Mouse (Mus musculus) embryonic facial prominence, embryonic 12.5 days (tissue): ENCODE data around the gene Acot13. TPM values are rescaled to one million over a fixed set of nuclear protein-coding genes. Genes with fewer than 3 reads are reported as not detected.
A peak's percentile ranks its signal among the peaks of the same experiment; 100 is the strongest.

Experiments used
- ATAC-seq: fragments of 200-750 bp; cut with Nextera tagmentation; 2 replicates; pipeline ENCODE4 v1.8.0; 2017; ENCODE audit not compliant: insufficient number of reproducible peaks, insufficient read depth, low FRiP score, low TSS enrichment
- H3K27ac ChIP-seq: fragments of 300-500 bp; sonication (generic); 2 replicates; pipeline ENCODE4 v1.5.1; 2016; ENCODE audit warnings: mild to moderate bottlenecking
- H3K27me3 ChIP-seq: fragments of 300-500 bp; sonication (generic); 2 replicates; pipeline ENCODE4 v1.6.1; 2016; ENCODE audit warnings: mild to moderate bottlenecking, moderate library complexity
- H3K36me3 ChIP-seq: fragments of 300-500 bp; sonication (generic); 2 replicates; pipeline ENCODE4 v1.6.1; 2016; ENCODE audit warnings: mild to moderate bottlenecking
- H3K4me1 ChIP-seq: fragments of 300-500 bp; sonication (generic); 2 replicates; pipeline ENCODE4 v1.6.1; 2016
- H3K4me2 ChIP-seq: fragments of 300-500 bp; sonication (generic); replicated peaks from 2 replicates; pipeline ENCODE4 v1.6.1; 2016; ENCODE audit warnings: mild to moderate bottlenecking, moderate library complexity
- H3K4me3 ChIP-seq: fragments of 300-500 bp; sonication (generic); 2 replicates; pipeline ENCODE4 v1.5.1; 2016; ENCODE audit warnings: mild to moderate bottlenecking
- H3K9ac ChIP-seq: fragments of 300-500 bp; sonication (generic); 2 replicates; pipeline ENCODE4 v1.6.1; 2016; ENCODE audit warnings: mild to moderate bottlenecking, moderate library complexity
- H3K9me3 ChIP-seq: fragments of 300-500 bp; sonication (generic); 2 replicates; pipeline ENCODE4 v1.6.1; 2016; ENCODE audit warnings: mild to moderate bottlenecking, moderate library complexity
- WGBS: fragments of 180-500 bp; shearing (Covaris S2); methylation state at CpG from one replicate; pipeline ENCODE4 v1.1.7; 2016; 5-methylcytosine and 5-hydroxymethylcytosine counted together
- polyA plus RNA-seq: library from polyadenylated mRNA; unstranded; fragments of >200 nt; fragmentation: Nextera tagmentation; extraction: Ambion mirVana; gene quantifications from 2 replicates; pipeline ENCODE4 v1.2.1, GENCODE M21; 2016

Acot13 gene
- polyA plus RNA-seq, 1 experiment from 2014 or later: 66.1 TPM

DNA sequence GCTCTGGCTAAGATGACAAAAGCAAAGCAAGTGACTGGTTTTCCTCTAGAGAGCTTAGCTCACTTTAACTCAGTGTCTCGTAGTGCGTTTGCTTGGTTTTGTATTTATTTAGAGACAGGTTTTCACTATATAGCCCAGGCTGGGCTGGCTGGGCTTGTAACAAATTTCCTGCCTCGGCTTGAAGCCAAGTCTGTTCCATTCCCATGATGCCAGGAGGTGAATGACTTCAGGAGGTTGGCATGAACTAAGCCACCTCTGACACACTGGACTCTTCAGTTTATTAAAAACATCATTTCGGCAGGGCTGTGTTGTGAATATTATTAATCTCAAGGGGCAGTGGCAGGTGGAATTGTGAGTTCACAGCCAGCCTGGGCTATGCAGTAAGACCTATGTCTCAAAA, 5.8 kb downstream of the Acot13 start:
- H3K27me3 ChIP-seq: no peaks in the 10 kb centered on the region
- H3K4me3 ChIP-seq: no peak overlapping the region
- H3K4me2 ChIP-seq: no peak overlapping the region
- no peak overlapping the region for H3K27ac ChIP-seq
- 83% methylated on average over 4 of the region's 4 CpGs for WGBS
- no peak for ATAC-seq
- H3K9ac ChIP-seq: no peak overlapping the region
- H3K9me3 ChIP-seq: no peaks in the 10 kb centered on the region
- no peaks in the 10 kb centered on the region for H3K4me1 ChIP-seq
- H3K36me3 ChIP-seq: no peaks in the 10 kb centered on the region

DNA sequence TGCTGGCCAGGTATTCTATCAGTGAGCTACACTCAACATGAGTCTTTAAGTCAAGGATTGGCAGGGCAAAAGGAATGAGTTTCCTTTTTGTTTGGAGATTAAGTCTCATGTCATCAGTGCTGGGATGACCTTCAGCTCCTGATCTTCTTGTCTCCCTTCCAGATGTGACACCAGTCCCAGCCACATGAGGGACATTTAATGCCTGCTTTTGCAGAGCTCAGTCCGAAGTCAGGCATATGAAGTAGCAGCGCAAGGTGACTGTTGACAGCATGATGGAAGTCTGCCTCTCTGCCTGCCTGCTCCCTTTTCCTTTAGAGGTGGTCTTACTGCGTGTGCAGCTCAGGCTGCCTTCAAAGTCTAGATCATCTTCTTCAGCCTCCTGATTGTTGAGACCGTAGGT, 6.7 kb downstream of the Acot13 start:
- Histone ChIP-seq H3K4me2 (no peak overlapping the region), H3K9me3 (no peaks in the 10 kb centered on the region), H3K36me3 (no peaks in the 10 kb centered on the region), H3K9ac (no peak overlapping the region), H3K27me3 (no peaks in the 10 kb centered on the region), H3K4me3 (no peak overlapping the region), H3K27ac (no peak overlapping the region), H3K4me1 (no peaks in the 10 kb centered on the region)
- no peak for ATAC-seq
- 87% methylated on average over 4 of the region's 4 CpGs for WGBS

DNA sequence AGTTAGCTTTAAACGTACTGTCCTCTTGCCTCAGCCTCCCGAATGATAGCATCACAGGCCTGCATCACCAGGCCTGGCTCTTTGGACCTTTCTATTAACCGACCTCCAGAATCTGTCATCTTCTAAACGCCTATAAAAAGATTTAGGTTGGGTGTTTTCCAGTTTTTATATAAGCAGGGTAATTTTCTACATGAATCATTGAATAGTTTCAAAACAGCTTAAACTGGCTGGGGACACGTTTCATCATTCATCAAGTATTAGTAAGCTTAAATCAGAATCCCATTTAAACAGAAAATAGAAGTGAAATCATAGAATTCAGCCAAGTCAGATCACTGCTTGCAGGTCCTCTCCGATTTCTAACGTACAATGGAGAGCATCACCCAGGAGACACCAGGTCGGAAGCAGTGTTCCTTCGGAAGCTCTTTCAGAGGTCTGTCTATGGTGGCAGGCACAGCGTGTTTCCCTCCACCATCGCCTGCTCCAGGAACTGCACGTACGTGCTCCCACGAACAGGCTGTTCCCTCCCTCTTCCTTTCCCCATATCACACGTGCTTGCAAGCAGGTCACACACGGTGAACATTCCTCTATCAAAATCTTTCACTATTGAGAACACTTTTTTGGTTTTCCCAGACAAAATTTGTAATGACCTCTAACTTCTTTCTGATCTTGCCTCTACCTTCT, 8.5 kb downstream of the Acot13 start:
- no peak for ATAC-seq

DNA sequence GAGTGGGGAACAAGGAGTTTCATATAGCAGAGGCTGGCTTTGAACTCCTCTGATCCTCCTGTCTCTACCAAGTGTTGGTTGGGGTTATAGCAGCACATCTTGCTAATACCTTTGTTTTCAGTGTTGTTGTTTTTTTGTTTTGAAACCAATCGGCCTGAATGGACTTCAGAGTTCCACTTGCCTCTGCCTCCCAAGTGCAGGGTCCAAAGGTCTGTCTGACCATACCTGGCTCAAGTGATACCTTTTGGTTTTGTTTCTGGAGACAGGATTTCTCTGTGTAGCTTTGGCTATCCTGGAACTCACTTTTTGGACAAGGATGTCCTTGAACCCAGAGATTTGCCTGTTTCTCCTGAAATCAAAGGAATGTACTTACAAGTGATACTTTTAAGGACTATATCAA, 11.4 kb downstream of the Acot13 start:
- Histone ChIP-seq H3K4me3 (no peak overlapping the region), H3K27me3 (no peaks in the 10 kb centered on the region), H3K36me3 (peaks cover 12% of the 10 kb centered on the region), H3K4me2 (no peak overlapping the region), H3K27ac (no peak overlapping the region), H3K9ac (no peak overlapping the region), H3K9me3 (no peaks in the 10 kb centered on the region), H3K4me1 (no peaks in the 10 kb centered on the region)
- no peak for ATAC-seq
- WGBS: 68% methylated on average over 1 of the region's 1 CpGs

More for the DNA sequence above, 8.5 kb downstream of the Acot13 start:
- Histone ChIP-seq H3K36me3 (0 out of 2 replicates have a peak, but pooled peaks cover 9% of the 10 kb centered on the region), H3K9ac (no peak overlapping the region), H3K9me3 (no peaks in the 10 kb centered on the region), H3K4me1 (no peaks in the 10 kb centered on the region), H3K27me3 (no peaks in the 10 kb centered on the region), H3K4me3 (no peak overlapping the region), H3K27ac (no peak overlapping the region), H3K4me2 (no peak overlapping the region)
- WGBS: 86% methylated on average over 16 of the region's 16 CpGs

DNA sequence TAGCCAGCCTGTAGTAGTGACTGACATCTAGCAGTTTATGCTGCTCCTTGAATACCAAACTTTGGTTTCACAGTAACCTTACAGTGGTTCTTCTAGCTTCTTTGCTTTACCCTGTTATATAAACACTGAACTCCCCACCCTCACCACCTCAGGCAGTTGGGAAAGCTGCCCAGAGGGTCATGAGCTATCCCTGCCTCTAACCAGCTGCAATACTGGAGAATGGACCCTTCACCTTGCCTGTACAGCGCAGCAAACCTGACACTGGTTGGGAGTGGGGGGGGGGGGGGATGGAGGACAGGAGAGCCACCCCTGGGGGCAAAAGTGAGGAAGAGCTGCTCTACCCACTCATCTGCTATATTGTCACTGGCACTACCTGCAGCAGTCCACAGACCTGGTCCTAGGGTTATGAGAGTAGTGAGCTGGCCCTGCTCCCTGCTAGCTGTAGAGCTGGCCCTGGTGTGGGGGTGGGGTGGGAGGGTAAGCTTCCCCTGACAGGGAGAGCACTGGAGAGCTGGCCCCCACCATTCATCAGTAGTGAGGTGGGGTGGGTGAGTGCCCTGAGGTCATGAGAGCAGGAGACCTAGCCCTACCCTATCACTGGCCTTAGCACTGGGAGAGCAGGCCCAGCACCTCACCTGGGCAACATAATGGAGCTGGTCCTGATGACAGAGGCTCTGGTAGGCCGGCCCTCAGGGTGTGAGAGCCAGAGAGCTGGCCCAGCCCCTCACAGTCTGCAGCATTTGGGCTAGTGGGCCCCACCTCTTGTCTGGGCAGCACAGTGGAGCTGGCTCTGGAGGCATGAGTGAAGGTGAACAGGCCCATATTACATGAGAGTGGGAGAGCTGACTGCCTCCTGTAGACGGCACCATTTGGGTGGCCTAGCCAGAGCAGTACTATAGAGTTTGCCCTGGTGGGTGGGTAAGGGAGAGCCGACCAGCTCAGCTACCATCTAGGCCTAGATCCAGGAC, 14.9 kb downstream of the Acot13 start:
- Histone ChIP-seq H3K4me2 (no peak overlapping the region), H3K9me3 (no peaks in the 10 kb centered on the region), H3K4me3 (no peak overlapping the region), H3K4me1 (no peaks in the 10 kb centered on the region), H3K27me3 (no peaks in the 10 kb centered on the region), H3K27ac (no peak overlapping the region), H3K36me3 (peaks cover 37% of the 10 kb centered on the region), H3K9ac (no peak overlapping the region)
- WGBS: 68% methylated on average over 4 of the region's 4 CpGs
- ATAC-seq: peak; percentile 73

DNA sequence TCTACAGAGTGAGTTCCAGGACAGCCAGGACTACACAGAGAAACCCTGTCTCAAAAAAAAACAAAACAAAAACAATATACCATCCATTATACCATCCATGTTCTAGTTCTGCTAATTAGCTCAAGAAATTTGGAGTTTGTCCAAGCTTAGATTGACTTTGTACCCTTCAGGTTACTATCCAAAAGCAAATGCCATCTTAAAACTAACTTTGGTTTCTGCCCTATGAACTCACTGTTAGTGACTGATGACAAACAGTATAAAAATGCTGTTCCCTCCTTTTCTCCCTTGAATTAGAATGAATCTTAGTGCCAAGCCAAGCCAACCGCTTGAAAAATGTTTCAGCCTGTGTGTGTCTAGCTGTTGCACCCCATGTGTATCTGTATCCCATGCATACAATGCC, 16.7 kb downstream of the Acot13 start:
- no peak for ATAC-seq
- Histone ChIP-seq H3K4me3 (no peak overlapping the region), H3K9ac (no peak overlapping the region), H3K27ac (no peak overlapping the region), H3K36me3 (peaks cover 54% of the 10 kb centered on the region), H3K4me1 (no peaks in the 10 kb centered on the region), H3K9me3 (no peaks in the 10 kb centered on the region), H3K4me2 (no peak overlapping the region), H3K27me3 (no peaks in the 10 kb centered on the region)
- 87% methylated on average over 1 of the region's 1 CpGs for WGBS

DNA sequence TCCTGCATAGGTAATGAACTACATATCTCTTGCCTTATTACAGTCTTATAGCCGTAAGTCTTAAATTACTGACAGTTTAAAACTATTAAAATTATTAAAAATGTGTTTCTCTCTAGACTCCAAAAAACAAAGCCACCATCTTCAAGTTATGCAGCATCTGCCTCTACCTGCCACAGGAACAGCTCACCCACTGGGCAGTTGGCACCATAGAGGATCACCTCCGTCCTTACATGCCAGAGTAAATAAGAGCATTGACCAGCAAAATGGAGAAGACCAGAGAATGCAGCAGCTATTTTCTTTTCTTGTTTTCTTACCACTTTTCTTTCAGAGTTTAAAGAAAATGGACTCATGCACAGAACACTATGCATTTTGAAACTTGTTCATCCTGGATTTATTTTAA, 18.8 kb downstream of the Acot13 start:
- Histone ChIP-seq H3K9me3 (no peaks in the 10 kb centered on the region), H3K36me3 (peaks cover 63% of the 10 kb centered on the region), H3K4me2 (no peak overlapping the region), H3K9ac (no peak overlapping the region), H3K4me3 (no peak overlapping the region), H3K27ac (no peak overlapping the region), H3K27me3 (no peaks in the 10 kb centered on the region), H3K4me1 (no peaks in the 10 kb centered on the region)
- ATAC-seq: no peak
- 97% methylated on average over 2 of the region's 2 CpGs for WGBS

DNA sequence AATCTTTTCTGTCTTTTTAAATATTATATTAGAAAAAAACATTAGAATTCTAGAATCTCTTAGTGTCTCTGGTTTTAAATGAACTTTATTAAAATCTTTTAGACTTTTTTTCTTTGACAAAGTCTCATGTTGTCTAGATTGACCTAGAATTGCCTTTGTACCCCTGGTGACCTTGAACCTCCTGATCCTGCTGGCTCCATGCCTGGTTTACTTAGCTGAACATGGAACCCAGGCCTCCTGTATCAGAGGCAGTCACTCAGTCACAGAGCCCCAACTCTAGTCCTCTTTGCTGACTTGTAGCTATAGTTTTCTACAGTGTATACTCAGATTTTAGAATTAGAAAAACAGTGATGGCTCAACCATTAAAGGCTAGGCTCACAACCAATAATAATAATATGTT, 25.3 kb downstream of the Acot13 start:
- peaks cover 13% of the 10 kb centered on the region for H3K4me1 ChIP-seq
- H3K36me3 ChIP-seq: peaks cover 39% of the 10 kb centered on the region
- no peak overlapping the region for H3K27ac ChIP-seq
- H3K27me3 ChIP-seq: no peaks in the 10 kb centered on the region
- H3K9me3 ChIP-seq: no peaks in the 10 kb centered on the region
- H3K9ac ChIP-seq: no peak overlapping the region
- no peak overlapping the region for H3K4me2 ChIP-seq
- H3K4me3 ChIP-seq: no peak overlapping the region
- ATAC-seq: no peak

DNA sequence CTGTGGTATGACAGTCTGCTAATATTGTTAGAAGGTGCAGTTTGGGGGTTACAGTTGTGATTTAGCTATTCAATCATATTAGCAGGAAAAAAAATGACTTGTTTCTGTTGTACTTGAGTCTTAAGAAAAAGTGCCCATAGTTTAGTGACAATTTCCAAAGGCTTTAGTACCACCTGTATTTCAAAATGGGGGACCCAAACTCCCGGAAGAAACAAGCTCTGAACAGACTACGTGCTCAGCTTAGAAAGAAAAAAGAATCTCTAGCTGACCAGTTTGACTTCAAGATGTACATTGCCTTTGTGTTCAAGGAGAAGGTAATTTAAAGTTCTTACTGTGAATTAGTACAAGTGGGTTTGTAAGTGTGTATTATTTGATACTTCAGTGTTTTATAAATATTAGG, 28.1 kb downstream of the Acot13 start:
- 20% methylated on average over 2 of the region's 2 CpGs for WGBS
- peaks cover 15% of the 10 kb centered on the region for H3K36me3 ChIP-seq
- peak overlapping the region; percentile 89 for H3K4me2 ChIP-seq
- H3K27me3 ChIP-seq: no peaks in the 10 kb centered on the region
- peak overlapping the region; percentile 94 for H3K4me3 ChIP-seq
- no peak for ATAC-seq
- H3K4me1 ChIP-seq: peaks cover 13% of the 10 kb centered on the region
- H3K9ac ChIP-seq: peak overlapping the region; percentile 92; the same call in 1 of the 2 replicates
- no peaks in the 10 kb centered on the region for H3K9me3 ChIP-seq
- H3K27ac ChIP-seq: no peak overlapping the region

DNA sequence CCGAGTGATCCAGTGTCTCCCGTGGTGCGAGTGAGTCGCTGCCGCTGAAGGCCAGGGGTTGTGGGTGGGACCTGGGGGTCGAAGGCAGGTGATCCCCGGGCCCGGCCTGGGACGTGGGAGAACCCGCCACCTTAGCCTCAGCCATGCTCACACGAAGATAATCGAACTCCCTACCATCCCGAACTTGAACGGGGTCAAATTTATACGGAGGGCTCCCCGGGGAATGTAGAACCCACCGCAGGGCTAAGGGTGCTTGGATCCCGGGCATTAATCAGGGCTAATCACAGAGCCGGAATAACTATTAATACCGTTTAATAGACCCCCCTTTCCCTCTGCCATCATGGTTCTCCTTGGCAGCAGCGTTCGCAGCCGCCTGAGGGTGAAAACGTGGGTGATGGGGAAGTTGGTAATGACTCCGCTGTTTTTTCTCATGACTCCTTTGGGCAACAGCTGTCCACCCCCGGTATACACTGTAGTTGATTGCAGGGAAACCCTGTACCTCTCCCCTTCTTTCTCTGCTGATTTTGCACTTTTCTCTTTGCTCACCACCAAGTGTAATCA, 29.1 kb downstream of the Acot13 start:
- H3K4me3 ChIP-seq: peak overlapping the region; percentile 94
- under 1% methylated on average over 26 of the region's 26 CpGs for WGBS
- H3K27me3 ChIP-seq: no peaks in the 10 kb centered on the region
- peaks cover 13% of the 10 kb centered on the region for H3K4me1 ChIP-seq
- ATAC-seq: no peak
- H3K9me3 ChIP-seq: no peaks in the 10 kb centered on the region
- H3K27ac ChIP-seq: peak overlapping the region; percentile 99; the same call in 1 of the 2 replicates
- H3K36me3 ChIP-seq: peaks cover 6% of the 10 kb centered on the region
- H3K9ac ChIP-seq: peak overlapping the region; percentile 92
- H3K4me2 ChIP-seq: peak overlapping the region; percentile 89

DNA sequence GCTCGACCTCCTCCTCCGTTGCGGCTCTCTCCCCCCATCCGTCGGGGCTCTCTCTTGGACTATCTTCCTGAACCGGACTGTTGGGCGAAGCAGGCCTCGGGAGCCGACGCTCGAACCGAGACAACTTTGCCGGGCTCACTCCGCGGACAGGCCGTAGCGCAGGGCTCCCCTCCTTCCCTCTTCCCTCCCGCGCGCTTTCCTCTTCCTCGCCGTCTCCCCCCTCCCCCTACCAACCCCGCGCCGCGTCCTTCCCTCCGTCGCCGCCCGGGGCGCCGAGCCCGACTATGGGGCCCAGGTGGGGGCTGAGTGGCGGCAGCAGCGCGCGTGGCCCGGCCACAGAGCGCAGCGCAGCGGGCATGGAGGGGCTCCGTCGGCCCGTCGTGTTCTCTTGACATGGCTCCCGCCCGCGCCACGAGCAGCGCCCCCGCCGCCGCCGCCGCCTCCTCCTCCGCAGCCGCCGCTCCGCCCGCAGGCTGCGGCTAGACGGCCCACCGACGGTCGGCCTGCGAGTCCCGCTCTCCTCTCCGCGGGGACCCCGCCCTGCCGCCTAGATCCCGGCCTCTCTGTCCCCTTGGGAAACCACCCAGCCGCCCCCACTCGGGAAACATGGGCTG, 29.9 kb downstream of the Acot13 start, which contains the start of gene BC005537:
Gene BC005537, plus strand, starts transcription at position 350 of the 614 bp plus-strand sequence.
- peak within 1 kb of the TSS; percentile 92 for H3K9ac ChIP-seq
- peak within 1 kb of the TSS; percentile 99 for H3K27ac ChIP-seq
- H3K36me3 ChIP-seq: peaks cover 3% of the 10 kb centered on the region; the same call in 1 of the 2 replicates
- WGBS: under 1% methylated on average over 66 of the region's 74 CpGs
- H3K4me1 ChIP-seq: peaks cover 13% of the 10 kb centered on the region
- H3K27me3 ChIP-seq: no peaks in the 10 kb centered on the region
- no peaks in the 10 kb centered on the region for H3K9me3 ChIP-seq
- peak; percentile 58 for ATAC-seq
- peak within 1 kb of the TSS; percentile 94 for H3K4me3 ChIP-seq
- peak within 1 kb of the TSS; percentile 89 for H3K4me2 ChIP-seq
